Mouse (Mus musculus): ENCODE results near the gene Kdm2a. TPM values are rescaled to one million over a fixed set of nuclear protein-coding genes. Genes with fewer than 3 reads are reported as not detected.

Kdm2a gene
- polyA plus RNA-seq, 1 experiment from 2014 or later: 18.5 TPM

- H3K4me1 ChIP-seq (ENCODE audit: insufficient read depth, low read depth, low read length): peaks cover 6% of the 10 kb centered on the region; the same call in 1 of the 2 replicates
Observed at GRCm38 (mm10) chr19:4398630-4398948, 504 bp upstream of the Kdm2a start.

GRCm38 (mm10) chr19:4396998-4397797 lies 887 bp downstream of the Kdm2a start:
- peak overlapping the region; percentile 97 for H3K4me3 ChIP-seq (ENCODE audit: low read depth, low read length)
- H3K9me3 ChIP-seq (ENCODE audit: low read length): no peaks in the 10 kb centered on the region
- H3K36me3 ChIP-seq (ENCODE audit: insufficient read depth, low read length): no peaks in the 10 kb centered on the region
- ATAC-seq: peak; percentile 94
- peaks cover 8% of the 10 kb centered on the region; the same call in 1 of the 2 replicates for H3K4me1 ChIP-seq (ENCODE audit: insufficient read depth, low read depth, low read length)
- peak overlapping the region; percentile 98 for H3K27ac ChIP-seq (ENCODE audit: low read length)
- WGBS: 0% methylated on average over 30 of the region's 90 CpGs
- peak overlapping the region; percentile 99 for H3K9ac ChIP-seq (replicated peaks; ENCODE audit: low read depth)
- no peaks in the 10 kb centered on the region for H3K27me3 ChIP-seq (replicated peaks; ENCODE audit: insufficient read depth, low read length)
- DNase-seq (ENCODE audit: low spot score): peak; percentile 99
- no peak for TF ChIP-seq CTCF (IDR thresholded peaks at IDR 0.05)
- no peak for TF ChIP-seq EP300 (IDR thresholded peaks at IDR 0.05)
- peak overlapping the region; percentile 97 for H3K4me2 ChIP-seq (replicated peaks; ENCODE audit: low read depth, low read length)

More at GRCm38 (mm10) chr19:4398630-4398948, 504 bp upstream of the Kdm2a start:
- H3K4me3 ChIP-seq (ENCODE audit: low read depth, low read length): peak overlapping the region; percentile 97
- H3K27ac ChIP-seq (ENCODE audit: low read length): peak overlapping the region; percentile 89
- H3K9me3 ChIP-seq (ENCODE audit: low read length): no peaks in the 10 kb centered on the region
- no peak for ATAC-seq
- peak overlapping the region; percentile 97 for H3K4me2 ChIP-seq (replicated peaks; ENCODE audit: low read depth, low read length)
- no peak for TF ChIP-seq EP300 (IDR thresholded peaks at IDR 0.05)
- TF ChIP-seq CTCF (IDR thresholded peaks at IDR 0.05): no peak
- no peaks in the 10 kb centered on the region for H3K36me3 ChIP-seq (ENCODE audit: insufficient read depth, low read length)
- H3K27me3 ChIP-seq (replicated peaks; ENCODE audit: insufficient read depth, low read length): no peaks in the 10 kb centered on the region
- no peak for DNase-seq (ENCODE audit: low spot score)
- peak overlapping the region; percentile 76 for H3K9ac ChIP-seq (replicated peaks; ENCODE audit: low read depth)
- 38% methylated on average over 8 of the region's 8 CpGs for whole genome bisulfite sequencing

GRCm38 (mm10) chr19:4396081-4396997 lies 1.7 kb downstream of the Kdm2a start:
- Histone ChIP-seq H3K4me1 (ENCODE audit: insufficient read depth, low read depth, low read length) (peaks cover 8% of the 10 kb centered on the region; the same call in 1 of the 2 replicates), H3K36me3 (ENCODE audit: insufficient read depth, low read length) (no peaks in the 10 kb centered on the region), H3K4me3 (ENCODE audit: low read depth, low read length) (peak overlapping the region; percentile 97), H3K4me2 (replicated peaks; ENCODE audit: low read depth, low read length) (peak overlapping the region; percentile 60), H3K9ac (replicated peaks; ENCODE audit: low read depth) (peak overlapping the region; percentile 99), H3K27ac (ENCODE audit: low read length) (peak overlapping the region; percentile 98), H3K27me3 (replicated peaks; ENCODE audit: insufficient read depth, low read length) (no peaks in the 10 kb centered on the region), H3K9me3 (ENCODE audit: low read length) (no peaks in the 10 kb centered on the region)
- peak; percentile 16 for ATAC-seq
- WGBS: under 1% methylated on average over 61 of the region's 80 CpGs
- peak; percentile 52 for DNase-seq (ENCODE audit: low spot score)
- TF ChIP-seq CTCF (IDR thresholded peaks at IDR 0.05) (no peak), EP300 (IDR thresholded peaks at IDR 0.05) (no peak)

- no peak for DNase-seq (ENCODE audit: low spot score)
- Histone ChIP-seq H3K9ac (replicated peaks; ENCODE audit: low read depth) (no peak overlapping the region), H3K4me2 (replicated peaks; ENCODE audit: low read depth, low read length) (no peak overlapping the region), H3K4me3 (ENCODE audit: low read depth, low read length) (no peak overlapping the region), H3K27ac (ENCODE audit: low read length) (no peak overlapping the region), H3K27me3 (replicated peaks; ENCODE audit: insufficient read depth, low read length) (no peaks in the 10 kb centered on the region), H3K9me3 (ENCODE audit: low read length) (no peaks in the 10 kb centered on the region), H3K36me3 (ENCODE audit: insufficient read depth, low read length) (no peaks in the 10 kb centered on the region), H3K4me1 (ENCODE audit: insufficient read depth, low read depth, low read length) (no peaks in the 10 kb centered on the region)
- no peak for ATAC-seq
- no peak for TF ChIP-seq CTCF (IDR thresholded peaks at IDR 0.05)
- no peak for TF ChIP-seq EP300 (IDR thresholded peaks at IDR 0.05)
Observed at GRCm38 (mm10) chr19:4387276-4387675, 10.8 kb downstream of the Kdm2a start.

DNA sequence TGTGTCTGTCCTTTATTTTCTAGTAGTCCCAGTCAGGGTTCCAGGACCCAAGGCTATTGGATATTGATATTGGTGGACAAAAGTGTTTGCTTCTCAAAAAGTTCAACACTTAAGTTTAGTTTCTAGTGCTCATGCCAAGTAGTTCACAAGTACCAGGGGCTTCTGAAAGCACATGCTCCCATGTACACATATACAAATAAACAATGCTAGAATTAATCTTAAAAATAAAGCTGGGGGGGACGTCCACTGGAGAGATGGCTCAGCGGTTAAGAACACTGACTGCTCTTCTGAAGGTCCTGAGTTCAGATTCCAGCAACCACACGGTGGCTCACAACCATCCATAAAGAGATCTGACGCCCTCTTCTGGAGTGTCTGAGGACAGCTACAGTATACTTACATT lies 13.1 kb downstream of the Kdm2a start:
- no peak overlapping the region for H3K27ac ChIP-seq (ENCODE audit: low read length)
- no peak for TF ChIP-seq EP300 (IDR thresholded peaks at IDR 0.05)
- peak; percentile 18; the same call in 1 of the 2 replicates for TF ChIP-seq CTCF (IDR thresholded peaks at IDR 0.05)
- DNase-seq (ENCODE audit: low spot score) (no peak), ATAC-seq (no peak)
- no peaks in the 10 kb centered on the region for H3K9me3 ChIP-seq (ENCODE audit: low read length)
- 65% methylated on average over 4 of the region's 4 CpGs for WGBS
- no peaks in the 10 kb centered on the region for H3K4me1 ChIP-seq (ENCODE audit: insufficient read depth, low read depth, low read length)
- no peak overlapping the region for H3K4me3 ChIP-seq (ENCODE audit: low read depth, low read length)
- no peak overlapping the region for H3K9ac ChIP-seq (replicated peaks; ENCODE audit: low read depth)
- no peaks in the 10 kb centered on the region for H3K36me3 ChIP-seq (ENCODE audit: insufficient read depth, low read length)
- no peaks in the 10 kb centered on the region for H3K27me3 ChIP-seq (replicated peaks; ENCODE audit: insufficient read depth, low read length)
- H3K4me2 ChIP-seq (replicated peaks; ENCODE audit: low read depth, low read length): no peak overlapping the region

DNA sequence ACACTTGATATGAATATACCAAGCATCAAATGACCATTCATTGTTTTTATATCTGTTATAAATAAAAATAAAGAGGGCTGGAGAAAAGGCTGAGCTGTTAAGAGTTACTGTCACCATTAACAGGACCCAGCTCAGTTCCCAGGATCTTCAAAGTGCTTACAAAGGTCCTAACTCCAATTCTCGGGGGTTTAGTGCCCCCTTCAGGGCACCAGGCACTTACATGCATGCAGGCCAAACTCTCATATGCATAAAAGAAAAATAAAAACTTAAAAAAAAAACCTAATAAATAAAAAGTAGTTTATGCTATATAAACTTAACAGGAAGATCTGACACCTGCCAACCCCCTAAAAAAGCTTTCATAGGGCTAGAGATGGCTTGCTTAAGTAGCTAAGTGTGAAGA lies 13.8 kb downstream of the Kdm2a start:
- Histone ChIP-seq H3K36me3 (ENCODE audit: insufficient read depth, low read length) (no peaks in the 10 kb centered on the region), H3K9me3 (ENCODE audit: low read length) (no peaks in the 10 kb centered on the region), H3K4me1 (ENCODE audit: insufficient read depth, low read depth, low read length) (no peaks in the 10 kb centered on the region), H3K27ac (ENCODE audit: low read length) (no peak overlapping the region), H3K9ac (replicated peaks; ENCODE audit: low read depth) (no peak overlapping the region), H3K4me2 (replicated peaks; ENCODE audit: low read depth, low read length) (no peak overlapping the region), H3K4me3 (ENCODE audit: low read depth, low read length) (no peak overlapping the region), H3K27me3 (replicated peaks; ENCODE audit: insufficient read depth, low read length) (no peaks in the 10 kb centered on the region)
- DNase-seq (ENCODE audit: low spot score) (no peak), ATAC-seq (no peak)
- peak; percentile 23 for TF ChIP-seq CTCF (IDR thresholded peaks at IDR 0.05)
- no peak for TF ChIP-seq EP300 (IDR thresholded peaks at IDR 0.05)
- WGBS: 29% methylated on average over 1 of the region's 1 CpGs

All from lung, postnatal 0 days (tissue).